Mouse (Mus musculus): Measurements from ENCODE around the gene Nsd1. TPM values are rescaled to one million over a fixed set of nuclear protein-coding genes. Genes with fewer than 3 reads are reported as not detected.

The Nsd1 gene
- 15.1 TPM for polyA plus RNA-seq (2021)

- DNase-seq (ENCODE audit: low read depth, low spot score) (no peak), ATAC-seq (no peak)
- POLR2A ChIA-PET: no interaction called here
- TF ChIP-seq CTCF (IDR thresholded peaks at IDR 0.05): no peak
- in situ Hi-C loops (cut with MboI; ENCODE audit: low pct_unique_long_range_greater_than_20kb): no loop called here
- CTCF ChIA-PET: no interaction called here
- no peaks in the 10 kb centered on the region for H3K27me3 ChIP-seq
Observed at GRCm38 (mm10) chr13:55209649-55210192, at the start of gene Nsd1. Gene Nsd1 (plus strand): TSS chr13:55209782.

DNA sequence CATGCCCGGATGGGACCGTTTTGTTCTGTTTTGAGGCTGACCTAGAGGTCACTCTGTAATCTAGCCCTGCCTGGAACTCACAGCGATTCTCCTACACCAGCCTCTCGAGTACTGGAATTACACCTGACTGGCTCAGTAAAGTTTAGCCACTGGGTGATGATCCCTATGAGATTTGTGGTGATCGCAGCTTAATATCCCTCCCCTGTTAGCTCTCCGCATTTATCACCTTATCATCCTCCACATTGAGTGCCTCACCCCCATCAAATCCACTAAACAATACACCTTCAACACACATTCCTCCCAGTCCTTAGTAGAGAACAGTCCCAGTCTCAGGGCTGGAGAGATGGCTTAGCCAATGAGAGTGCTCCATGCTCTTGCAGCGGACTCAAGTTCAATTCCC, 47.2 kb upstream of the Nsd1 start:
- TF ChIP-seq CTCF (IDR thresholded peaks at IDR 0.05): no peak
- in situ Hi-C loops (cut with MboI; ENCODE audit: low pct_unique_long_range_greater_than_20kb): no loop called here
- POLR2A ChIA-PET: no interaction called here
- CTCF ChIA-PET: no interaction called here
- ATAC-seq (no peak), DNase-seq (ENCODE audit: low read depth, low spot score) (no peak)
- no peaks in the 10 kb centered on the region for H3K27me3 ChIP-seq

- no peak for DNase-seq (ENCODE audit: low read depth, low spot score)
- H3K27me3 ChIP-seq: no peaks in the 10 kb centered on the region
Observed at GRCm38 (mm10) chr13:55163553-55163952, 46.0 kb upstream of the Nsd1 start.

DNA sequence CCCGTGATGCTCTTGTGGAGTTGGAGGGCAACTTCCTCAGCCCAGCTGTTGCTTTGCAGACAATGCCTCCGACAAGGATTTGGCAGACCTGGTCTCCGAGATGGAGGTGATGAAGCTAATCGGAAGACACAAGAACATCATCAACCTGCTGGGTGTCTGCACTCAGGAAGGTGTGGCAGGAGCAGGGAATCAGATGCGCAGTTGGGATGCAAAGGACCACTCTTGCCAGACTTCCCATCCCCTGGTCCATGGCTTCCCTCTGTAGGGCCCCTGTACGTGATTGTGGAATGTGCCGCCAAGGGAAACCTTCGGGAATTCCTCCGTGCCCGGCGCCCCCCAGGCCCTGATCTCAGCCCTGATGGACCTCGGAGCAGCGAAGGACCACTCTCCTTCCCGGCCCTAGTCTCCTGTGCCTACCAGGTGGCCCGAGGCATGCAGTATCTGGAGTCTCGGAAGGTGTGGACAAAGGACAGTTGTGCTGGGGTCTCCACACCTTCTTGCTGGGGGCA, 43.7 kb upstream of the Nsd1 start:
- in situ Hi-C loops (cut with MboI; ENCODE audit: low pct_unique_long_range_greater_than_20kb): no loop called here
- no peaks in the 10 kb centered on the region for H3K27me3 ChIP-seq
- no peak for ATAC-seq
- no peak for TF ChIP-seq CTCF (IDR thresholded peaks at IDR 0.05)
- ChIA-PET POLR2A (no interaction called here), CTCF (interaction anchor here (1.1 to 1.5 kb wide), 2 partner anchors 12 to 92 kb away, joined by 3 read pairs; no protein-coding TSS in a partner anchor)
- no peak for DNase-seq (ENCODE audit: low read depth, low spot score)

More at GRCm38 (mm10) chr13:55163553-55163952, 46.0 kb upstream of the Nsd1 start:
- in situ Hi-C loops (cut with MboI; ENCODE audit: low pct_unique_long_range_greater_than_20kb): no loop called here
- no peak for ATAC-seq
- no peak for TF ChIP-seq CTCF (IDR thresholded peaks at IDR 0.05)
- ChIA-PET POLR2A (no interaction called here), CTCF (no interaction called here)

GRCm38 (mm10) chr13:55166806-55167725, 42.5 kb upstream of the Nsd1 start:
- DNase-seq (ENCODE audit: low read depth, low spot score) (no peak), ATAC-seq (no peak)
- no peaks in the 10 kb centered on the region for H3K27me3 ChIP-seq
- TF ChIP-seq CTCF (IDR thresholded peaks at IDR 0.05): no peak
- CTCF ChIA-PET: interaction anchor here (1.1 to 1.5 kb wide), 2 partner anchors 11 to 91 kb away, joined by 3 read pairs; no protein-coding TSS in a partner anchor
- in situ Hi-C loops (cut with MboI; ENCODE audit: low pct_unique_long_range_greater_than_20kb): no loop called here
- POLR2A ChIA-PET: no interaction called here

DNA sequence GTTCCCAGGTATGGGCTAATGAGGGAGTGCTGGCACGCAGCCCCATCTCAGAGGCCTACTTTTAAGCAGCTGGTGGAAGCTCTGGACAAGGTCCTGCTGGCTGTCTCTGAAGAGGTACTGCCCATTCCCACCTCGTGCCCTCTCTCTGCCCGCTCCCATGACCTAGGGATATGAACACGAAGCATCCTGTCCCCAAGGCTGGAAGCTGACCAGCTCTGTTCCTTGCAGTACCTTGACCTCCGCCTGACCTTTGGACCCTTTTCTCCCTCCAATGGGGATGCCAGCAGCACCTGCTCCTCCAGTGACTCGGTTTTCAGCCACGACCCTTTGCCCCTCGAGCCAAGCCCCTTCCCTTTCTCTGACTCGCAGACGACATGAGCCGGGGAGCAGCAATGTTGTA, 41.8 kb upstream of the Nsd1 start:
- no peaks in the 10 kb centered on the region for H3K27me3 ChIP-seq
- TF ChIP-seq CTCF (IDR thresholded peaks at IDR 0.05): no peak
- ChIA-PET POLR2A (no interaction called here), CTCF (no interaction called here)
- DNase-seq (ENCODE audit: low read depth, low spot score): no peak
- in situ Hi-C loops (cut with MboI; ENCODE audit: low pct_unique_long_range_greater_than_20kb): no loop called here
- no peak for ATAC-seq

GRCm38 (mm10) chr13:55168255-55168654, 41.3 kb upstream of the Nsd1 start:
- POLR2A ChIA-PET: no interaction called here
- DNase-seq (ENCODE audit: low read depth, low spot score) (no peak), ATAC-seq (no peak)
- in situ Hi-C loops (cut with MboI; ENCODE audit: low pct_unique_long_range_greater_than_20kb): no loop called here
- H3K27me3 ChIP-seq: no peaks in the 10 kb centered on the region
- CTCF ChIA-PET: no interaction called here
- TF ChIP-seq CTCF (IDR thresholded peaks at IDR 0.05): no peak

DNA sequence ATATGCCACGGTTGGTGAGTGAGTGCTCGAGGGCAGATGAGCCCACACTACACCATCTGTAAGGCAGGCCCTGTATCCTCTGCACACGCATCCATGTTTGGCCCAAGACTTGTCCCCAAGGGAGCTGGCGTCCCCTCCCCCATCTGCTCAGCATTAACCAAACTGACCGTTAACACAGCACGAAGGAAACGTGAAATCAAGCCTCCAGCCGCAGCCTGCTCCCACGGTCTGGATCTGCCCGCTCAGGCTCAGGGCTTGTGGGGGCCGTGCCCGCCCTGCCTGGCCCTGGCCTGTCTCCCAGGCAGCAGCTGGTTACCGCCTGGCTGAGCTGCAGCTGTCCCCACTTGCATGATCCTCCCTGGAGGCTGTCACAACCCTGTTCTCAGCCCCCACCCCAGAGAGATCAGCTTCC, 40.6 kb upstream of the Nsd1 start:
- no peak for TF ChIP-seq CTCF (IDR thresholded peaks at IDR 0.05)
- no peak for ATAC-seq
- in situ Hi-C loops (cut with MboI; ENCODE audit: low pct_unique_long_range_greater_than_20kb): no loop called here
- no peak for DNase-seq (ENCODE audit: low read depth, low spot score)
- ChIA-PET POLR2A (no interaction called here), CTCF (no interaction called here)
- no peaks in the 10 kb centered on the region for H3K27me3 ChIP-seq

DNA sequence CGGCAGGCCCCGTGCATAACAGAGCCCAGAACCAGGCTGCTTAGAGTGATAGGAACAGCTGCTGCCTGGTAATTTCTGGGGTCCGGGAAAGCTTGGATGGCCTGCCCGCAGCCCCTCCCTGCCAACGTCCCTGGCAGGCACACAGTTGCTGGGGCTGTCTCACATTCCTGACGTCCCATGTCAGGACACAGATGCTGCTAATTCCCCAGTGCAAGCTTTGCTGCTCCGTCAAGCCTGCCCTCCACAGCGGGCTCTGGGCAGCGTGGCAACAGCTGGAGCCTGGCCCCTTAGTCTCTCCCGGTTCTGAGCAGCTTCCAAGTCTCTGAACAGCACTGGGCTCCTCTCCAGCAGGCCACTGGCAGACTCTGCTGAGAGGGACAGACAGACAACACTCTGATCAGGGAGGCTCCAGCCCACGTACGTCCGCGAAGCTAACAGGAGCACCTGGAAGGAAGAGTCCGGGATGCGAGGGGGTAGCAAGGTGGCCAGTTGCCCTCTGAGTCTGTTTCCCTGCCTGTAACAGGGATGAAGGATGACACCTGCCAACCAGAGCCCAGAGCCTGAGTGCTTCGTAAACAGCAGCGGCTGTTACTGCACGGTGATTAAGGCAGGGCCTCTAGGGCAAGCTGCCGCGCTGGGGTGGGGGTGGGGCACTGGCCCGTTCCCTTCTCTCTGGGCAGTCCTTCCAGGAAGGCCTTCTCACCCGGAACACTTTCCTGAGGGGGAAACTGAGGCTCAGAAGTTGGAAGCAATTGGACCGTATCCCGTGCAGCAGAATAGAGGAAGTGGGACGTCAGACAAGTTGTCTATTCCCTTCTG, 37.9 kb upstream of the Nsd1 start:
- no peak for TF ChIP-seq CTCF (IDR thresholded peaks at IDR 0.05)
- ChIA-PET CTCF (interaction anchor here (0.8 to 1.0 kb wide), 2 partner anchors 35 to 39 kb away, joined by 3 read pairs; no protein-coding TSS in a partner anchor), POLR2A (no interaction called here)
- in situ Hi-C loops (cut with MboI; ENCODE audit: low pct_unique_long_range_greater_than_20kb): no loop called here
- H3K27me3 ChIP-seq: no peaks in the 10 kb centered on the region
- peak; percentile 66 for ATAC-seq
- no peak for DNase-seq (ENCODE audit: low read depth, low spot score)

DNA sequence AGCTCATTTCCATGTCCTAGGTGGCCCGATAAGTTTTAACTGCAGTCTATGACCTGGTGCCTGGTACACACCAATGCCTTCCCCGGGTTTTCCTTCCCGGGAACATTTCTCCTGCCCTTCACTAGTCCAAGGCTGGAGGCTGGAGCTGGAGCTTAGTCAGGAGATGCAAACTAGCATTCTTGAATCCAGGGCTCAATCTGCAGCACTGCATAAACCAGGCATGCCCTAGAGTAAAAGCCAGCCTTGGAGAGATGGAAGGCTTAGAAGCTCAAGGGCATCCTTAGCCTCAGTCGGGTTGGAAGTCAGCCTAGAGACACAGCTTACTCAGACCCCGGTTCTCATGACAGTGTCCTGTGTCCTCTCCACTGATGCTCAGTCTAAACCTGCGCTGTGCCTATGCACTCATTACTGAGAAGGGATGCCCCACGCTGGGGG, 37.2 kb upstream of the Nsd1 start:
- ATAC-seq (no peak), DNase-seq (ENCODE audit: low read depth, low spot score) (no peak)
- in situ Hi-C loops (cut with MboI; ENCODE audit: low pct_unique_long_range_greater_than_20kb): no loop called here
- POLR2A ChIA-PET: no interaction called here
- CTCF ChIA-PET: interaction anchor here (1.0 kb wide), 1 partner anchor 35 kb away, joined by 3 read pairs; no protein-coding TSS in a partner anchor
- H3K27me3 ChIP-seq: no peaks in the 10 kb centered on the region
- no peak for TF ChIP-seq CTCF (IDR thresholded peaks at IDR 0.05)
